Mouse (Mus musculus) spleen, adult 2 months (tissue): Measurements from ENCODE around the gene Heatr6.

Source experiments
- CTCF ChIP-seq: fragments of 200-500 bp; IDR thresholded peaks from 2 replicates; pipeline ENCODE4 v1.5.1; 2011; ENCODE audit warnings: mild to moderate bottlenecking, inconsistent platforms; ENCODE audit not compliant: insufficient read depth, insufficient read length, insufficient replicate concordance; ENCODE audit errors: extremely low read depth
- POLR2A ChIP-seq: fragments of 200-500 bp; IDR thresholded peaks from 2 replicates; pipeline ENCODE4 v1.6.1; 2011; ENCODE audit warnings: low read depth, low read length, inconsistent platforms

GRCm38 (mm10) chr11:83739241-83739640 lies 14.3 kb upstream of the Heatr6 start:
- TF ChIP-seq CTCF (peak; percentile 70; the same call in 1 of the 2 replicates), POLR2A (no peak)
